8 mouse cellular contexts compared by ENCODE assay signal in the genomic region with DNA sequence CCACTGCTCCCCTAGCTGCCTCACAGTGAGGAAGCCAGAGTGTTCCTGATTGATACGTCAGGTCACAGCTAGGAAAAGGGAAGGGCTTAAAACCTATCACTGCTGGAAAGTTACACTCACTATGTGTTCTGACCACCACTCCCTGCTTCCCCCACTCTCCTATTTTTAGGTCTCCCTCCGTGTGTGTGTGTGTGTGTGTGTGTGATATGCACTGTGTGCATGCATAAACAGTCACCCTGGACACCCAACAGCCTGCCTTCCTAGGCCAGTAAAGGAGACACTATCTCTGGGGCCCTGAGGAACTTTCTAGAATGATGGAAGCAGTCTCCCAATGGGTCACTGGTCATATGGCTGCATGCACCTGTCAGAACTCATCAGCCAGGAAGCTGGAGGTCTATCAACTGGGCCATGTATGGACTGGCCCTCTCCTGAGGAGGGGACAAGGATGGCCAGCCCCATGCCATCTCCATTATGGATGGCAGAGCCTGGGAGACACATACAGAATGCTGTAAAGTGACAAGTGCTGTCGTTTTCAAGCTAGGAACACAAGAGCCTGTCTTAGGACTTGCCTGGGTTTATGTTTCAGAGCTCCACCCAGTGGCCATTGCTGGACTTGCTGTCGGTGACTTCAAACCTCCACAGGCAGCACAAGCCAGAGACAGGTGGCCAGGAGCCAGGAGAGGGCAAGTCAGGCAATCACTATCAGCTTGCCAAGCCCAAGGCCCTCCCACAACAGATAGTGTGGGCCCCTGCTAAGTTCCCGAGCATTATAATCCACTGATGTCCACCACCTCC. TPM values are rescaled to one million over a fixed set of nuclear protein-coding genes. Genes with fewer than 3 reads are reported as not detected.
DNase-seq lines count a peak whose midpoint lies in the region; ATAC-seq and TF ChIP-seq lines count a peak whose summit lies in the region.

No protein-coding gene starts in this region.

- H3K27me3 ChIP-seq in Patski = no peaks in the 10 kb centered on the region
- no peaks in the 10 kb centered on the region for H3K27me3 ChIP-seq in hindbrain, postnatal 0 days (ENCODE audit: insufficient read depth, low read length)

- no peak for TF ChIP-seq CTCF in Patski (IDR thresholded peaks at IDR 0.05)
- peak; percentile 92 for TF ChIP-seq CTCF in hindbrain, postnatal 0 days (IDR thresholded peaks at IDR 0.05; ENCODE audit: low read depth)

- H3K27ac ChIP-seq in hindbrain, postnatal 0 days = no peak overlapping the region

- H3K36me3 ChIP-seq in hindbrain, postnatal 0 days (ENCODE audit: insufficient read depth, low read length) = no peaks in the 10 kb centered on the region

- no peak overlapping the region for H3K9ac ChIP-seq in hindbrain, postnatal 0 days (replicated peaks; ENCODE audit: low read length)

- POLR2A ChIA-PET in Patski (lab: Charles Lee) = interaction anchor here (0.6 to 1.6 kb wide), 3 partner anchors 18 to 383 kb away, joined by 4 to 9 read pairs (median 4); partner anchors contain the start of gene Gpr146

- H3K9me3 ChIP-seq in hindbrain, postnatal 0 days (ENCODE audit: low read length) = no peaks in the 10 kb centered on the region

- peak; percentile 65 for DNase-seq in Patski (ENCODE audit: low read depth, low spot score)
- peak; percentile 100 for DNase-seq in cerebellum, postnatal 10 days
- DNase-seq in gastrocnemius, adult 18-20 months (ENCODE audit: low spot score) = peak; percentile 95
- peak; percentile 95 for DNase-seq in hindbrain, postnatal 0 days (ENCODE audit: low spot score)
- peak; percentile 90 to 93 for DNase-seq in left cerebral cortex, adult 18-20 months (ENCODE audit: low spot score in 2 of 2)
- DNase-seq in lung, postnatal 4 days = peak; percentile 91 to 93
- peak; percentile 87 for DNase-seq in retina, postnatal 7 days (ENCODE audit: low read depth, low spot score)
- DNase-seq in urinary bladder, adult 18-20 months (ENCODE audit: low spot score in 2 of 2) = peak; percentile 85 to 88

- peak; percentile 65 for ATAC-seq in Patski
- peak; percentile 86 for ATAC-seq in hindbrain, postnatal 0 days

- in situ Hi-C loops in Patski (cut with MboI; ENCODE audit: low pct_unique_long_range_greater_than_20kb) = no loop called here

- no peaks in the 10 kb centered on the region; the same call in 1 of the 2 replicates for H3K4me1 ChIP-seq in hindbrain, postnatal 0 days (ENCODE audit: insufficient read depth, low read length)

- no peak overlapping the region for H3K4me2 ChIP-seq in hindbrain, postnatal 0 days (ENCODE audit: low read depth, low read length)

- CTCF ChIA-PET in Patski (lab: Charles Lee) = interaction anchor here (0.8 to 2.7 kb wide), 18 partner anchors 9 to 80 kb away, joined by 3 to 14 read pairs (median 6); partner anchors contain the start of genes 3110082I17Rik and Gper1

- WGBS in hindbrain, postnatal 0 days = 41% methylated on average over 5 of the region's 5 CpGs

- H3K4me3 ChIP-seq in hindbrain, postnatal 0 days (ENCODE audit: low read length) = no peak overlapping the region

RNA-seq across cellular contexts. Expression of gene C130050O18Rik, which starts 6.9 kb away (rescaled TPM):
- polyA plus RNA-seq in Patski (2021) = 0.24 TPM
- total RNA-seq in gastrocnemius, adult 18-20 months (2021) = under 1 TPM; 0.12 to 0.21 TPM
- total RNA-seq in hindbrain, postnatal 0 days (2014; rRNA removed) = 1.1 TPM in 1 of 2 replicates, not detected in the other
- polyA plus RNA-seq in hindbrain, postnatal 0 days (2015; fragmentation: Nextera tagmentation; extraction: Ambion mirVana) = 0.34 TPM in 1 of 2 replicates, not detected in the other
- total RNA-seq in left cerebral cortex, adult 18-20 months (2021) = under 1 TPM in 1 of 2 experiments, not detected in 1; 0.33 TPM

RNA-seq across cellular contexts. Expression of gene Gpr146, which starts 20.7 kb away (rescaled TPM):
- 7.9 TPM for polyA plus RNA-seq in Patski (2021)
- 10 to 100 TPM; 21.8 to 28.9 TPM for total RNA-seq in gastrocnemius, adult 18-20 months (2021)
- 8.1 and 10.1 TPM in 2 replicates for total RNA-seq in hindbrain, postnatal 0 days (2014; rRNA removed)
- 3.7 and 4.4 TPM in 2 replicates for polyA plus RNA-seq in hindbrain, postnatal 0 days (2015; fragmentation: Nextera tagmentation; extraction: Ambion mirVana)
- 10 to 100 TPM; 10.6 to 13.0 TPM for total RNA-seq in left cerebral cortex, adult 18-20 months (2021)

RNA-seq across cellular contexts. Expression of gene Gper1, which starts 24.8 kb away (rescaled TPM):
- 0.58 TPM for polyA plus RNA-seq in Patski (2021)
- under 1 TPM; 0.59 to 0.82 TPM for total RNA-seq in gastrocnemius, adult 18-20 months (2021)
- 5.8 and 9.6 TPM in 2 replicates for total RNA-seq in hindbrain, postnatal 0 days (2014; rRNA removed)
- 5.6 and 6.2 TPM in 2 replicates for polyA plus RNA-seq in hindbrain, postnatal 0 days (2015; fragmentation: Nextera tagmentation; extraction: Ambion mirVana)
- total RNA-seq in left cerebral cortex, adult 18-20 months (2021) = 1 to 10 TPM; 2.8 to 3.0 TPM

RNA-seq across cellular contexts. Expression of gene Cyp2w1, which starts 45.7 kb away (rescaled TPM):
- not detected for polyA plus RNA-seq in Patski (2021)
- total RNA-seq in gastrocnemius, adult 18-20 months (2021) = not detected
- not detected in 2 replicates for total RNA-seq in hindbrain, postnatal 0 days (2014; rRNA removed)
- not detected in 2 replicates for polyA plus RNA-seq in hindbrain, postnatal 0 days (2015; fragmentation: Nextera tagmentation; extraction: Ambion mirVana)
- total RNA-seq in left cerebral cortex, adult 18-20 months (2021) = not detected

RNA-seq across cellular contexts. Expression of gene Cox19, which starts 46.9 kb away (rescaled TPM):
- 66.1 TPM for polyA plus RNA-seq in Patski (2021)
- total RNA-seq in gastrocnemius, adult 18-20 months (2021) = 10 to 100 TPM; 55.0 to 68.4 TPM
- total RNA-seq in hindbrain, postnatal 0 days (2014; rRNA removed) = 93.7 and 106 TPM in 2 replicates
- polyA plus RNA-seq in hindbrain, postnatal 0 days (2015; fragmentation: Nextera tagmentation; extraction: Ambion mirVana) = 86.3 and 91.0 TPM in 2 replicates
- 10 to 100 TPM; 66.8 to 67.7 TPM for total RNA-seq in left cerebral cortex, adult 18-20 months (2021)
